Mouse (Mus musculus) MEL (cell line): ENCODE data around the gene Suox. TPM values are rescaled to one million over a fixed set of nuclear protein-coding genes. Genes with fewer than 3 reads are reported as not detected.

Experiments
- DNase-seq: peaks from one replicate; pipeline ENCODE4 v3.0.0; 2011; ENCODE audit warnings: low read depth, low spot score
- H3K27ac ChIP-seq: 2 replicates; pipeline ENCODE4 v1.5.1; 2012; ENCODE audit warnings: low read depth, mild to moderate bottlenecking, control low read depth, low read length, moderate library complexity; ENCODE audit not compliant: control insufficient read depth
- H3K27me3 ChIP-seq, 2 experiments: fragments of 150-350 bp in 1 of 2; sonication (generic) in 1 of 2; 2 replicates each; pipeline ENCODE4 v1.6.1; 2012; ENCODE audit warnings: low read length in 2 of 2, mild to moderate bottlenecking in 2 of 2, improper control_type of control experiment in 1 of 2, moderate library complexity in 1 of 2; ENCODE audit not compliant: insufficient read depth in 2 of 2, control insufficient read depth in 1 of 2
- H3K36me3 ChIP-seq, 2 experiments: 2 replicates each; pipeline ENCODE4 v1.6.1; 2012 to 2014; ENCODE audit warnings: low read length in 2 of 2, improper control_type of control experiment in 1 of 2, inconsistent platforms in 1 of 2, mild to moderate bottlenecking in 1 of 2; ENCODE audit not compliant: insufficient read depth in 2 of 2, control insufficient read depth in 1 of 2
- H3K4me1 ChIP-seq, 2 experiments: fragments of 150-350 bp in 1 of 2; sonication (generic) in 1 of 2; 2 replicates each; pipeline ENCODE4 v1.6.1; 2012; ENCODE audit warnings: low read length in 2 of 2, improper control_type of control experiment in 1 of 2, mild to moderate bottlenecking in 1 of 2; ENCODE audit not compliant: insufficient read depth in 2 of 2, control insufficient read depth in 1 of 2
- H3K4me3 ChIP-seq, 2 experiments: fragments of 150-350 bp in 1 of 2; sonication (generic) in 1 of 2; 2 replicates each; pipeline ENCODE4 v1.5.1; 2012; ENCODE audit warnings: low read depth in 2 of 2, low read length in 2 of 2, mild to moderate bottlenecking in 2 of 2, moderate library complexity in 2 of 2, control low read depth in 1 of 2, improper control_type of control experiment in 1 of 2; ENCODE audit not compliant: control insufficient read depth in 1 of 2, insufficient read depth in 1 of 2
- H3K79me2 ChIP-seq: 2 replicates; pipeline ENCODE4 v1.6.1; 2012; ENCODE audit warnings: mild to moderate bottlenecking, low read length, moderate library complexity; ENCODE audit not compliant: control insufficient read depth, poor library complexity, insufficient read depth
- H3K9ac ChIP-seq: 2 replicates; pipeline ENCODE4 v1.6.1; 2012; ENCODE audit warnings: low read depth, mild to moderate bottlenecking, control low read depth, low read length, moderate library complexity; ENCODE audit not compliant: control insufficient read depth, poor library complexity, severe bottlenecking
- H3K9me3 ChIP-seq: fragments of 150-350 bp; sonication (generic); replicated peaks from 2 replicates; pipeline ENCODE4 v1.6.1; 2012; ENCODE audit warnings: mild to moderate bottlenecking, low read length, improper control_type of control experiment, moderate library complexity; ENCODE audit not compliant: insufficient read depth
- BHLHE40 ChIP-seq: IDR thresholded peaks from 2 replicates; pipeline ENCODE4 v1.6.1; 2012; ENCODE audit warnings: low read depth, mild to moderate bottlenecking, inconsistent platforms, low read length, improper control_type of control experiment, borderline replicate concordance
- CHD1 ChIP-seq: IDR thresholded peaks from 2 replicates; pipeline ENCODE4 v1.6.1; 2012; ENCODE audit warnings: low read depth, mild to moderate bottlenecking, inconsistent platforms, low read length, improper control_type of control experiment
- E2F4 ChIP-seq: IDR thresholded peaks from 2 replicates; pipeline ENCODE4 v1.6.1; 2011; ENCODE audit warnings: low read depth, low read length, improper control_type of control experiment, borderline replicate concordance
- ELF1 ChIP-seq: IDR thresholded peaks from 2 replicates; pipeline ENCODE4 v1.6.1; 2014; ENCODE audit warnings: low read depth, mild to moderate bottlenecking, inconsistent platforms, low read length, improper control_type of control experiment, moderate library complexity
- EP300 ChIP-seq, 2 experiments: IDR thresholded peaks; 2 replicates each; pipeline ENCODE4 v1.6.1; 2011; ENCODE audit warnings: improper control_type of control experiment in 2 of 2, low read length in 2 of 2, low read depth in 1 of 2, mild to moderate bottlenecking in 1 of 2
- HCFC1 ChIP-seq: IDR thresholded peaks from 2 replicates; pipeline ENCODE4 v1.6.1; 2012; ENCODE audit warnings: low read depth, mild to moderate bottlenecking, inconsistent platforms, low read length, improper control_type of control experiment, moderate library complexity
- KAT2A ChIP-seq: conservative IDR thresholded peaks from 2 replicates; pipeline ENCODE4 v1.6.1; 2012; ENCODE audit warnings: low read depth, low read length, improper control_type of control experiment, inconsistent platforms
- MAFK ChIP-seq: IDR thresholded peaks from 2 replicates; pipeline ENCODE4 v1.6.1; 2011; ENCODE audit warnings: low read depth, mild to moderate bottlenecking, low read length, improper control_type of control experiment, borderline replicate concordance
- MAZ ChIP-seq: IDR thresholded peaks from 2 replicates; pipeline ENCODE4 v1.6.1; 2012; ENCODE audit warnings: low read depth, mild to moderate bottlenecking, inconsistent platforms, low read length, improper control_type of control experiment
- MXI1 ChIP-seq: IDR thresholded peaks from 2 replicates; pipeline ENCODE4 v1.6.1; 2011; ENCODE audit warnings: mild to moderate bottlenecking, low read depth, low read length, improper control_type of control experiment
- MYB ChIP-seq: IDR thresholded peaks from 2 replicates; pipeline ENCODE4 v1.6.1; 2011; ENCODE audit warnings: mild to moderate bottlenecking, low read depth, low read length, improper control_type of control experiment
- NRF1 ChIP-seq: IDR thresholded peaks from 2 replicates; pipeline ENCODE4 v1.6.1; 2014; ENCODE audit warnings: low read depth, mild to moderate bottlenecking, inconsistent platforms, low read length, improper control_type of control experiment, moderate library complexity; ENCODE audit not compliant: poor library complexity, insufficient read depth, severe bottlenecking
- RAD21 ChIP-seq: IDR thresholded peaks from 2 replicates; pipeline ENCODE4 v1.6.1; 2011; ENCODE audit warnings: mild to moderate bottlenecking, low read depth, low read length, improper control_type of control experiment
- RCOR1 ChIP-seq: IDR thresholded peaks from 2 replicates; pipeline ENCODE4 v1.6.1; 2012; ENCODE audit warnings: low read depth, mild to moderate bottlenecking, inconsistent platforms, low read length, improper control_type of control experiment
- SIN3A ChIP-seq: IDR thresholded peaks from 2 replicates; pipeline ENCODE4 v1.6.1; 2012; ENCODE audit warnings: low read length, improper control_type of control experiment, inconsistent platforms
- SMC3 ChIP-seq: IDR thresholded peaks from 2 replicates; pipeline ENCODE4 v1.6.1; 2011; ENCODE audit warnings: low read depth, low read length, improper control_type of control experiment
- TAL1 ChIP-seq: IDR thresholded peaks from 2 replicates; pipeline ENCODE4 v1.6.1; 2012; ENCODE audit warnings: mild to moderate bottlenecking, inconsistent platforms, low read length, moderate library complexity, mixed read lengths
- TBP ChIP-seq: IDR thresholded peaks from 2 replicates; pipeline ENCODE4 v1.8.0; 2011; ENCODE audit warnings: low read depth, low read length, improper control_type of control experiment
- UBTF ChIP-seq: IDR thresholded peaks from 2 replicates; pipeline ENCODE4 v1.6.1; 2012; ENCODE audit warnings: low read depth, mild to moderate bottlenecking, inconsistent platforms, low read length, improper control_type of control experiment, moderate library complexity, borderline replicate concordance; ENCODE audit not compliant: insufficient read depth
- USF1 ChIP-seq: IDR thresholded peaks from 2 replicates; pipeline ENCODE4 v1.6.1; 2014; ENCODE audit warnings: low read depth, mild to moderate bottlenecking, inconsistent platforms, low read length, improper control_type of control experiment, moderate library complexity
- ZNF384 ChIP-seq: IDR thresholded peaks from 2 replicates; pipeline ENCODE4 v1.6.1; 2012; ENCODE audit warnings: low read depth, mild to moderate bottlenecking, inconsistent platforms, low read length, improper control_type of control experiment
- polyA plus RNA-seq, 2 experiments: library from polyadenylated mRNA; stranded (reverse) in 1 of 2; unstranded in 1 of 2; fragments of >175 nt in 1 of 2; fragments of >200 nt in 1 of 2; gene quantifications; 2 replicates each; pipeline versions ENCODE4 v1.2.1 to v1.2.4; 2012; ENCODE audit warnings: low replicate concordance in 2 of 2, low read depth in 1 of 2; ENCODE audit not compliant: insufficient read length in 2 of 2, insufficient read depth in 1 of 2, missing spikeins in 1 of 2
- total RNA-seq: library from RNA; depleted of rRNA; stranded (reverse); fragments of 300-350 nt; gene quantifications from 2 replicates; pipeline ENCODE4 v1.2.3, GENCODE M21; 2012

The Suox gene
- total and polyA plus RNA-seq, 3 experiments = 4.7 to 7.2 TPM; not detected in 1

GRCm38 (mm10) chr10:128655254-128655653 lies 18.6 kb downstream of the Suox start:
- peak; percentile 33; the same call in 1 of the 2 replicates for TF ChIP-seq SIN3A
- TF ChIP-seq UBTF = no peak
- peaks cover 0 to 2% of the 10 kb centered on the region in 2 experiments; a peak in 1 of 4 replicates for H3K4me1 ChIP-seq
- H3K27me3 ChIP-seq = peaks cover 11 to 30% of the 10 kb centered on the region in 2 experiments
- H3K36me3 ChIP-seq = peaks cover 0 to 3% of the 10 kb centered on the region in 2 experiments; a peak in 1 of 4 replicates
- peak; percentile 44 for DNase-seq
- H3K27ac ChIP-seq = no peak overlapping the region
- H3K9ac ChIP-seq = no peak overlapping the region
- no peaks in the 10 kb centered on the region for H3K9me3 ChIP-seq
- no peaks in the 10 kb centered on the region for H3K79me2 ChIP-seq
- no peak overlapping the region for H3K4me3 ChIP-seq

GRCm38 (mm10) chr10:128653866-128654265 lies 20.0 kb downstream of the Suox start:
- Histone ChIP-seq H3K27ac (no peak overlapping the region), H3K36me3 (peaks cover 0 to 3% of the 10 kb centered on the region in 2 experiments; a peak in 1 of 4 replicates), H3K4me1 (peaks cover 0 to 2% of the 10 kb centered on the region in 2 experiments; a peak in 1 of 4 replicates), H3K79me2 (no peaks in the 10 kb centered on the region), H3K4me3 (no peak overlapping the region), H3K27me3 (peaks cover 9 to 40% of the 10 kb centered on the region in 2 experiments), H3K9ac (no peak overlapping the region), H3K9me3 (no peaks in the 10 kb centered on the region)
- DNase-seq = no peak
- TF ChIP-seq CHD1 = no peak
- no peak for TF ChIP-seq RAD21
- no peak for TF ChIP-seq ELF1
- TF ChIP-seq TBP = no peak
- TF ChIP-seq SIN3A = no peak
- TF ChIP-seq MAFK = no peak
- TF ChIP-seq E2F4 = no peak
- TF ChIP-seq RCOR1 = no peak
- no peak for TF ChIP-seq EP300 (IDR thresholded peaks at IDR 0.05; ENCODE audit: low read depth in 1 of 2, low read length in 2 of 2)
- TF ChIP-seq ZNF384 = no peak
- no peak for TF ChIP-seq NRF1
- TF ChIP-seq SMC3 = no peak
- no peak for TF ChIP-seq KAT2A
- no peak for TF ChIP-seq HCFC1
- no peak for TF ChIP-seq MAZ
- no peak for TF ChIP-seq TAL1
- TF ChIP-seq USF1 = no peak
- TF ChIP-seq MYB = no peak
- no peak for TF ChIP-seq MXI1
- TF ChIP-seq BHLHE40 = no peak
